Mouse (Mus musculus) stomach, postnatal 0 days (tissue): ENCODE results near the gene P4ha2.

Experiments used
- CTCF ChIP-seq: IDR thresholded peaks from 2 replicates; pipeline ENCODE4 v1.5.1; 2016; ENCODE audit warnings: antibody characterized with exemption, low read depth, mild to moderate bottlenecking, moderate library complexity
- EP300 ChIP-seq: optimal IDR thresholded peaks from 2 replicates; pipeline ENCODE3; 2016; ENCODE audit warnings: antibody characterized with exemption

GRCm38 (mm10) chr11:54059526-54059925 is 40.4 kb upstream of the P4ha2 start:
- TF ChIP-seq EP300 (no peak), CTCF (no peak)
